Mouse (Mus musculus): ENCODE data around the gene Acsl1. TPM values are rescaled to one million over a fixed set of nuclear protein-coding genes. Genes with fewer than 3 reads are reported as not detected.

Gene Acsl1
- polyA plus RNA-seq, 1 experiment from 2014 or later = 42.5 TPM

DNA sequence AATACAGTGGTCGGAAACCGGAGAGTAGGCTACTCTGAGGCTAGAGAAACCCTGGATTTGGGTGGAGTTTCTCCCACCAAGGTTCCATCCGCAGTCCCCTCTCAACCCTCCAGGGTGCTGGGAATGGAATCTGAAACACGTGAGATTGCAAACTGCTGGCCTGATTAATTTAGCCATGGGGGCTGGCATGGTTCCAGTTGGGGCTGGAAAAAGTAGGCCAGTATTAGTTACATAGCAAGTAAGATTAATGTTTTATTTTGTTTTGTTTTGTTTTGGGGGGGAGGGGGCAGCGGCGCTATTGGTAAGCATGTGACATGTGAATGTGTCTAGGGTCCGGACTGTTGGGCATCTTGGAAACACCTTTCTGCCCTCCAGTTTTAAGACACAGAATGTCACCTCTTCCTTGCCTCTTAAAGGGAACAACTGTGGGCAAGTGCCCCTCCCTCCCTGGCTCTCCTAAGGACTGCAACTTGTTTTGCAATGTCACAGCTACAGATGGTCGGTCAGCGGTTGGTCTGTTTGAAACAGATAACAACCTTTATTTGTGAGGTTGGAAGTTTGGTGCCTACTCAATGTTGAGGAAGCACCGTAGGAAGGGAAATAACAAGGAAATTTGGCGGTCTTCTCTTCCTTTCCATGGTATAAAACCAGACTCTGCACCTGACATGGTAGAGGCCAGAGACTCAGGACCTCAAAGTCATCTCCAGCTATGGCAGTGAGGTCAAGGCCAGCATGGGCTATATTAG, 75.8 kb downstream of the Acsl1 start:
- Histone ChIP-seq H3K27ac (peak overlapping the region; percentile 99), H3K9me3 (replicated peaks) (no peaks in the 10 kb centered on the region), H3K4me1 (peaks cover 54% of the 10 kb centered on the region), H3K9ac (peak overlapping the region; percentile 73), H3K36me3 (no peaks in the 10 kb centered on the region), H3K4me2 (peak overlapping the region; percentile 71), H3K27me3 (replicated peaks) (no peaks in the 10 kb centered on the region), H3K4me3 (peak overlapping the region; percentile 30)
- WGBS (ENCODE audit: insufficient replicate concordance) = 41% methylated on average over 11 of the region's 11 CpGs
- peak; percentile 86 for ATAC-seq

DNA sequence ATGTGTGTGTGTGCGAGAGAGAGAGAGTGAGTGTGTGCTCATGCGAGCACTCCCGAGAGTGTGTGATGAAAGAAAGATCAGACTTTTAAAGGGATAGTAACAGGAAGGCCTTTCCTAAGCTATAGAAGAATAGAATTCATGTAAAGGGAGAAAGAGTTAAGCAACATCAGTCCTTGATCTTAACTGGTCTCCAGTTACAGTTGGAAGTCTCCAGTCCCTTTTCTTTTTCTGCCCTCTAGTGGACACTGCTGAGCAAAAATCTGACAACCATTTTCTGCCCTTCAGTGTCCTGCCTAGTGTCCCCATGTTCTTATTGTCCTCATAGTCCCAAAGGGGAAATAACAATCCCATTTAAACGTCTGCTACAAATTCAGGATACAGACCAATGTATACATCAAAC, 76.4 kb downstream of the Acsl1 start:
- H3K4me2 ChIP-seq = peak overlapping the region; percentile 71
- no peaks in the 10 kb centered on the region for H3K27me3 ChIP-seq (replicated peaks)
- H3K9ac ChIP-seq = peak overlapping the region; percentile 73
- no peaks in the 10 kb centered on the region for H3K36me3 ChIP-seq
- WGBS (ENCODE audit: insufficient replicate concordance) = 11% methylated on average over 4 of the region's 4 CpGs
- peak overlapping the region; percentile 30 for H3K4me3 ChIP-seq
- peak; percentile 24 for ATAC-seq
- H3K4me1 ChIP-seq = peaks cover 54% of the 10 kb centered on the region
- no peaks in the 10 kb centered on the region for H3K9me3 ChIP-seq (replicated peaks)
- H3K27ac ChIP-seq = peak overlapping the region; percentile 99

DNA sequence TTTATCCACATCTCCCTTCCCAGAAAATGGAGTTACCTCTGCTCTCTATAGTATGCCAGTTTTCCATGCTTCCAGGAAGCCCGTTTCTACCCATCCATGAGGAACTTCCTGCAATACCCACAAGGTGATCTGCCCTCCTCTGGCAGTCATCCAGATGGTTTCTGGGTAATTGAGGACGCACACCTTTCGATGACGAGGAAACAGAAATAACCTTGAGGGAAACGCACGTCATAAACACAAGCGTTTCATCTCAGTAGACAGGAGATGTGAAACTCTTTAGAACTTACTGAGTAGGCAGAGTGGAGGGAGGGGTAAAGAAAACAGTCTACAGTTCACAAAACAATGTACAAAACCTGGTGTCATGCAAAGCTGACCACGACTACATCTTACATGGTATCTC, 79.2 kb downstream of the Acsl1 start:
- WGBS (ENCODE audit: insufficient replicate concordance) = 83% methylated on average over 8 of the region's 8 CpGs
- no peak for ATAC-seq
- Histone ChIP-seq H3K4me1 (peaks cover 63% of the 10 kb centered on the region), H3K27ac (peak overlapping the region; percentile 95), H3K36me3 (peaks cover 8% of the 10 kb centered on the region), H3K27me3 (replicated peaks) (no peaks in the 10 kb centered on the region), H3K9me3 (replicated peaks) (no peaks in the 10 kb centered on the region), H3K4me3 (no peak overlapping the region), H3K9ac (no peak overlapping the region), H3K4me2 (no peak overlapping the region)

DNA sequence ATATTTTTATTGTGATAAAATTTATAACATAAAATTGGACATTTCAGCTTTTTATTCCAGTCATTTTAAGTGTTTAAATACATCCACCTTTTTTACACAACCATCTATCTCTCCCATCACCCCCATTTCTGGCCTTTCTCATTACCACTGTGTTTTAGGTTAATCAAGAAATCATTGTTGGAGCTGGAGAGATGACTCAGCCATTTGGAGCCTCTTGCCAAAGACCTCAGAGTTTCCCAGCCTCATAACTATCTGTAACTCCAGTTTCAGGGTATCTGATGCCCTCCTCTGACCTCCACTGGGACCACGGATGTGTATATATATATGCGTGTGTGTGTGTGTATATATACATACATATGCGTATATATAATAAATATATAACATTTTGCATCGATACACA, 80.2 kb downstream of the Acsl1 start:
- Histone ChIP-seq H3K4me3 (peak overlapping the region; percentile 78), H3K4me1 (peaks cover 57% of the 10 kb centered on the region), H3K27me3 (replicated peaks) (no peaks in the 10 kb centered on the region), H3K36me3 (peaks cover 17% of the 10 kb centered on the region), H3K9ac (peak overlapping the region; percentile 73), H3K4me2 (peak overlapping the region; percentile 75), H3K9me3 (replicated peaks) (no peaks in the 10 kb centered on the region), H3K27ac (peak overlapping the region; percentile 95)
- ATAC-seq = 0 out of 2 replicates have a peak, but pooled peaks have one; percentile 6
- WGBS (ENCODE audit: insufficient replicate concordance) = 35% methylated on average over 4 of the region's 4 CpGs

DNA sequence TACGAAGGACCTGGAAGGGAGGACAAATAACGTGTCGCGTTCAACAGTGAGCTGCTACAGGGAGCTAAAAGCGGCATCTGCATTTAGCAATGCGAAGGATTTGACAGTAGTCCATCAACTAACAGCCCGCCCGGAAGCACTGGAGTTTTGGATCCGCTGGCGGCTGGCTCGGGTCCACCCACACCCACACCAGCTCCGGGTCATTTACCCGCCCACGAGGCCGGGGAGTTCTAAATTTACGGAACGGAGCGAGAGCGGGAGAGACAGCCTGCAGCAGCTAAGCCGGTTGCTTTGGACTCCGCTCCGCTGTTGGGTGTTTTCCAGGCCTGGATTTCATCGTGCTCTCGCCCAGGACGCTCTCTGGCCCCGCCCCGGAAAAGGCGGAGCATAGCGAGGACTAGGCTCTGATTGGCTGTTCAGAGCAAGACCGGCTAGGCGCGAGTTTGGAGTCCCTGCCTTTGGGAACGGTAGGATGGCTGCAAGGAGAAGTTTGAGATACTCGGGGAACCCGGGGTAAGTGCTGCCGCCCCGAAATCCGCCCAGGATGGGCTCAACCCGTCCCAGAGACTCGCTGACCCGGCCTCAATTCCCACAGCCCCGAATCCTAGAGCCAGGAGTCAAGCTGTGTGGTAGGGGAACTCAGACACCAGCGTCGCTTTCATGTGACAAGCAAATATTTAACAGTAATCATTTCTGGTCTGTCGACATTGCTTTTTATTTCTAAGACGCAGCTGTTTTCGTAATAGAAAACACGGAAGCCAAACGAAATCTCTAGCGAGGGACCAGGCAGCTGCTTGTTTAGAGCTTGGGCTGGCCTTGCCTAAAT, 81.0 kb downstream of the Acsl1 start, which contains the start of gene Cenpu:
TSS of gene Cenpu (plus strand) at position 414 of the 826 bp plus-strand sequence.
- Histone ChIP-seq H3K27ac (peak within 1 kb of the TSS; percentile 95), H3K4me2 (peak within 1 kb of the TSS; percentile 75), H3K4me1 (peaks cover 50% of the 10 kb centered on the region), H3K9me3 (replicated peaks) (no peaks in the 10 kb centered on the region), H3K9ac (peak within 1 kb of the TSS; percentile 74), H3K27me3 (replicated peaks) (no peaks in the 10 kb centered on the region), H3K4me3 (peak within 1 kb of the TSS; percentile 78), H3K36me3 (peaks cover 25% of the 10 kb centered on the region)
- ATAC-seq = peak; percentile 92
- WGBS (ENCODE audit: insufficient replicate concordance) = under 1% methylated on average over 50 of the region's 50 CpGs

DNA sequence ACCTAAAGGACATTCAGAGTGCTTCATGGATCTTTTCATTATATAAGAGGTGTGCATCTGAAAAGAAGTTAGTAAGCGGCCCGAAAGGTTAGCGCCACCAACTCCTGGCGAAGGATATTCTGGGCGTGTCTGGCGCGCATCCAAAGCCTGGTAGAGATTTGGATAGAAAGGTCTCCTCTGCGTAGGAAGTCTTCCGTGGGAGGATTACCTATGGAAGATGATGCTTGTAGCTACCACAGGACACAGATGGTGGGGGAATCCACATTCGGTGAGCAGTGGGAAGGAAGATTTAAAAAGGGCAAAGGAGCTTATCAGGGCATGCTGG, 81.6 kb downstream of the Acsl1 start:
- H3K4me2 ChIP-seq = peak overlapping the region; percentile 75
- 3% methylated on average over 10 of the region's 10 CpGs for WGBS (ENCODE audit: insufficient replicate concordance)
- ATAC-seq = no peak

DNA sequence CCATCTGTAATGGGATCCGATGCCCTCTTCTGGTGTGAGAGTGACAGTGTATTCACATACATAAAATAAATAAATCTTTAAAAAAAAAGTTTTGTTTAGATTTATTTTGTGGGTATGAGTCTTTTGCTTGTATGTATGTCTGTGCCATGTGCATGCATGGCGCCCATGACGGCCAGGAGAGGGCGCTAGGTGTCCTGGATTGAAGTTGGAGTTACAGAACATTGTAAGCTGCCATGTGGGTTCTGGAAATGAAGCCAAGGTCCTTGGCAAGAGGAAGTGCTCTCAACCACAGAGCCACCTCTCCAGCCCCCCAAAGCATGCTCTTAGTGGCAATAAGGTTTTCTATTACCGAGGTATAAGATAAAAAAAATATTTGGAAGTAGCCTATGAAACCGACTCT, 88.6 kb downstream of the Acsl1 start:
- ATAC-seq = no peak
- 40% methylated on average over 6 of the region's 6 CpGs for WGBS (ENCODE audit: insufficient replicate concordance)
- no peaks in the 10 kb centered on the region for H3K9me3 ChIP-seq (replicated peaks)

More for the DNA sequence above, 81.6 kb downstream of the Acsl1 start:
- peak overlapping the region; percentile 87 for H3K27ac ChIP-seq
- H3K4me1 ChIP-seq = peaks cover 45% of the 10 kb centered on the region
- peak overlapping the region; percentile 74 for H3K9ac ChIP-seq
- peaks cover 31% of the 10 kb centered on the region for H3K36me3 ChIP-seq
- H3K9me3 ChIP-seq (replicated peaks) = no peaks in the 10 kb centered on the region
- H3K27me3 ChIP-seq (replicated peaks) = no peaks in the 10 kb centered on the region
- H3K4me3 ChIP-seq = peak overlapping the region; percentile 78

DNA sequence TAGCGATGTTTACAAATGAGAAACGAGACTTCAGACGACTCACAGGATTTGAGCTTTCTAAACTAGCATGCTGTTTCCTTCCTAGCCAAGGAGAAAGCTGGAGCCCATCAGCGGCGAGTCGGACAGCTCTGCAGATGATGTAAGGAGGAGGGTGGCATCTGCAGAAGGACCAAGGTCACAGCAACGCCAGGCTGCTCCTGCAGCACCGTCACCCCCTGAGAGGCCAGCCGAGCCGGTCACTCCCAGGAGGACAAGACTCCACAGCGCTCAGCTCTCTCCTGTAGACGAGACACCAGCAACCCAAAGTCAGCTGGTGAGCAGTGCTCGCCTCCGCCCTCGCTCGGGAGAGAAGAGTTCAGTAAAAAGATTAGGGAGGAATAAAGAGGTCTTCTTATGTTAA, 91.5 kb downstream of the Acsl1 start:
- Histone ChIP-seq H3K4me2 (no peak overlapping the region), H3K36me3 (peaks cover 95% of the 10 kb centered on the region), H3K9me3 (replicated peaks) (no peaks in the 10 kb centered on the region), H3K27me3 (replicated peaks) (no peaks in the 10 kb centered on the region), H3K27ac (no peak overlapping the region), H3K9ac (no peak overlapping the region), H3K4me3 (no peak overlapping the region), H3K4me1 (no peaks in the 10 kb centered on the region)
- ATAC-seq = no peak
- 87% methylated on average over 16 of the region's 16 CpGs for WGBS (ENCODE audit: insufficient replicate concordance)

More for the DNA sequence above, 88.6 kb downstream of the Acsl1 start:
- peaks cover 95% of the 10 kb centered on the region for H3K36me3 ChIP-seq
- no peak overlapping the region for H3K9ac ChIP-seq
- H3K27me3 ChIP-seq (replicated peaks) = no peaks in the 10 kb centered on the region
- H3K4me1 ChIP-seq = no peaks in the 10 kb centered on the region
- no peak overlapping the region for H3K27ac ChIP-seq
- H3K4me2 ChIP-seq = no peak overlapping the region
- no peak overlapping the region for H3K4me3 ChIP-seq

DNA sequence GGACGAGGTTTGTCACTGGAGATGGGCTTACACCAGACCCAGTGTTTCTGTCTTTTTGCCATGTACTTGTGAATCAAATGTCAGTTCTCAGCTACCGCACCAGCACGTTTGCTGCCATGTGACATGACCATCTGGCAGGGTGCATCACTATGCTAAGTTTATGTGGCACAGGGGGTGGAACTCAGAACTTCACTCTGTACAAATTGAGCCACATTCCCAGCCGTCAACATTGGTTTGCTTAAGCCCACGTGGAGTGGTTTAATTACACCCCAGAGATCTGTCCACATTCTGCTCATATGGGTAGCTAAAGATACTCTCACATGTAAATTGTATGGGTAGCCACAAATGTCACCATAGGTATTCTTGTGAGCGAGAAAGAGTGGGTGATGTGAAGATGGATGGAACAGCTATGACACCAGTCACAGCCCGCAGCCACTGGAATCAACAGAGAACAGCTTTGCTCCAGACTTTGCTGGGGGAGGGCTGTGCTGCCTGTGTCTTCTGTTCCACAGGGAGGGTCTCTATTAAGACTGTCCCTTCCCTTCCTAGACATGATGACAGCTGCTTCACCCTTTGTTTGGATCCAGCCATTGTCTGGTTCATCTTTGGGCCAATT, 96.2 kb downstream of the Acsl1 start:
- Histone ChIP-seq H3K4me2 (no peak overlapping the region), H3K4me3 (no peak overlapping the region), H3K27ac (no peak overlapping the region), H3K27me3 (replicated peaks) (no peaks in the 10 kb centered on the region), H3K36me3 (peaks cover 91% of the 10 kb centered on the region), H3K9ac (no peak overlapping the region), H3K9me3 (replicated peaks) (no peaks in the 10 kb centered on the region), H3K4me1 (0 out of 2 replicates have a peak, but pooled peaks cover 2% of the 10 kb centered on the region)
- 87% methylated on average over 7 of the region's 7 CpGs for WGBS (ENCODE audit: insufficient replicate concordance)
- no peak for ATAC-seq

DNA sequence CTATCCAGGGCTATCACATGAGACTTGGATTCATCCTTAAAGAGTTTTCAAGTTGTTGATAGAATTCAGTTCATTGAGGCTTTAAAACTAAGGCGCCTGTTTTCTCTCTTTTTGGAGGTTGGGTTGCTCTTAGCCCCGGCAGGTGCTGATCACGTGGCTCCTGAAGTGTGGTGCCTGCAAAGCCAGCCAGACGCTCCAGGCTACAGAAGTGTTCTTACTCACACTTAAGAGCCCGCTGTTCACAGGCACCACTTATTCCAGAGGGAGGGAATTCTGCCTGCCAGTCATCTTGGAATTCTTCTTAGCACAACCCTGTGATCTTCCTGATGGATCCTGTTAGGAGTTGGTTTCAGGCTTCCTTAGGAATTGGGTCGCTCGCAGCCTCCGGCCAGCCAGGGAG, 97.1 kb downstream of the Acsl1 start:
- H3K36me3 ChIP-seq = peaks cover 91% of the 10 kb centered on the region
- H3K9me3 ChIP-seq (replicated peaks) = no peaks in the 10 kb centered on the region
- H3K4me2 ChIP-seq = no peak overlapping the region
- no peak overlapping the region for H3K4me3 ChIP-seq
- H3K9ac ChIP-seq = no peak overlapping the region
- no peak for ATAC-seq
- no peak overlapping the region for H3K27ac ChIP-seq
- 81% methylated on average over 8 of the region's 8 CpGs for WGBS (ENCODE audit: insufficient replicate concordance)
- 0 out of 2 replicates have a peak, but pooled peaks cover 2% of the 10 kb centered on the region for H3K4me1 ChIP-seq
- H3K27me3 ChIP-seq (replicated peaks) = no peaks in the 10 kb centered on the region

DNA sequence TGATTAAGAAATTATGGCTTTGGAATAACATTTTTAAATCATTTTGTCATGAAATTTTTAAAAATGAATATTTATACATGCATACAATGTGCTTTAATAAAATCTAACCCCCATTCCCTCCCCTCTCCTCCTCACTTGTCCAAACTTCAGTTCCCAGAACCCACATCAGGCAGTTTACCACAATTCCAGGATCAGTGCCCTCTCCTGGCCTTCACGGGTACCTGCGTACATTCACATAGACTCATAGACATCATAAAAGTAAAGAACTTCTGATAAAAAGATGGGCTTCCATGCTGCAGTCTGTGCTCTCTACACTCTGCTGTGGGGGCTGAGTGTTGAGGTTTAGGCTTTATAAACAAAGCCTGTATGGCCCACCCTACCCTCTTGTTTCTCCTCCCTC, 98.1 kb downstream of the Acsl1 start:
- Histone ChIP-seq H3K9me3 (replicated peaks) (no peaks in the 10 kb centered on the region), H3K4me2 (no peak overlapping the region), H3K4me3 (no peak overlapping the region), H3K27me3 (replicated peaks) (no peaks in the 10 kb centered on the region), H3K27ac (no peak overlapping the region), H3K4me1 (0 out of 2 replicates have a peak, but pooled peaks cover 2% of the 10 kb centered on the region), H3K36me3 (peaks cover 91% of the 10 kb centered on the region), H3K9ac (no peak overlapping the region)
- WGBS (ENCODE audit: insufficient replicate concordance) = 79% methylated on average over 2 of the region's 2 CpGs
- ATAC-seq = no peak; the same call in 1 of the 2 replicates
